Mouse (Mus musculus) kidney, embryonic 15.5 days (tissue): Measurements from ENCODE around the gene Slc11a1. TPM values are rescaled to one million over a fixed set of nuclear protein-coding genes. Genes with fewer than 3 reads are reported as not detected.
"Not testable (repeated sequence)": the region's sequence is repeated elsewhere in the genome, so short reads cannot be mapped to it uniquely, and the experiment has no call there.

Experiments
- ATAC-seq: fragments of 200-750 bp; cut with Nextera tagmentation; replicated peaks from 2 replicates; pipeline ENCODE4 v1.8.0; 2017; ENCODE audit warnings: moderate TSS enrichment; ENCODE audit not compliant: low FRiP score
- H3K27ac ChIP-seq: fragments of 300-500 bp; sonication (generic); 2 replicates; pipeline ENCODE4 v1.5.1; 2015; ENCODE audit warnings: mild to moderate bottlenecking, inconsistent platforms
- H3K27me3 ChIP-seq: fragments of 300-500 bp; sonication (generic); 2 replicates; pipeline ENCODE4 v1.6.1; 2015; ENCODE audit warnings: inconsistent platforms
- H3K36me3 ChIP-seq: fragments of 300-500 bp; sonication (generic); 2 replicates; pipeline ENCODE4 v1.6.1; 2015; ENCODE audit warnings: inconsistent platforms
- H3K4me1 ChIP-seq: fragments of 300-500 bp; sonication (generic); 2 replicates; pipeline ENCODE4 v1.6.1; 2015; ENCODE audit warnings: inconsistent platforms
- H3K4me2 ChIP-seq: fragments of 300-500 bp; sonication (generic); 2 replicates; pipeline ENCODE4 v1.6.1; 2015; ENCODE audit warnings: moderate library complexity, mild to moderate bottlenecking, inconsistent platforms
- H3K4me3 ChIP-seq: fragments of 300-500 bp; sonication (generic); replicated peaks from 2 replicates; pipeline ENCODE4 v1.5.1; 2015; ENCODE audit warnings: mild to moderate bottlenecking, inconsistent platforms
- H3K9ac ChIP-seq: fragments of 300-500 bp; sonication (generic); 2 replicates; pipeline ENCODE4 v1.6.1; 2015; ENCODE audit warnings: mild to moderate bottlenecking, inconsistent platforms
- H3K9me3 ChIP-seq: fragments of 300-500 bp; sonication (generic); replicated peaks from 2 replicates; pipeline ENCODE4 v1.6.1; 2016; ENCODE audit warnings: inconsistent platforms
- WGBS: fragments of 180-500 bp; shearing (Covaris S2); methylation state at CpG from one replicate; pipeline ENCODE4 v1.1.7; 2015; ENCODE audit warnings: mixed read lengths; 5-methylcytosine and 5-hydroxymethylcytosine counted together
- polyA plus RNA-seq: library from polyadenylated mRNA; unstranded; fragments of >200 nt; fragmentation: Nextera tagmentation; extraction: Ambion mirVana; gene quantifications from 2 replicates; pipeline ENCODE4 v1.2.1, GENCODE M21; 2015

Slc11a1 gene
- polyA plus RNA-seq, 1 experiment from 2014 or later: 5.9 TPM

- Histone ChIP-seq H3K4me3 (no peak overlapping the region), H3K27me3 (no peaks in the 10 kb centered on the region), H3K36me3 (no peaks in the 10 kb centered on the region), H3K4me1 (peaks cover 42% of the 10 kb centered on the region), H3K9me3 (no peaks in the 10 kb centered on the region), H3K4me2 (no peak overlapping the region), H3K9ac (no peak overlapping the region), H3K27ac (no peak overlapping the region)
- ATAC-seq: no peak
- 80% methylated on average over 9 of the region's 9 CpGs for WGBS
These were observed 35.1 kb upstream of the Slc11a1 start for GRCm38 (mm10) chr1:74339917-74340316.

- peaks cover 38% of the 10 kb centered on the region for H3K4me1 ChIP-seq
- 0 out of 2 replicates have a peak, but pooled peaks have one; percentile 4 for ATAC-seq
- no peak overlapping the region for H3K4me2 ChIP-seq
- H3K4me3 ChIP-seq: no peak overlapping the region
- no peak overlapping the region for H3K9ac ChIP-seq
- no peaks in the 10 kb centered on the region for H3K9me3 ChIP-seq
- H3K27me3 ChIP-seq: no peaks in the 10 kb centered on the region
- H3K27ac ChIP-seq: no peak overlapping the region
- 96% methylated on average over 6 of the region's 6 CpGs for WGBS
- no peaks in the 10 kb centered on the region for H3K36me3 ChIP-seq
These were observed 34.6 kb upstream of the Slc11a1 start for GRCm38 (mm10) chr1:74340361-74340764.

- not testable (repeated sequence) for ATAC-seq, H3K4me2 ChIP-seq, H3K9ac ChIP-seq, H3K4me3 ChIP-seq, H3K36me3 ChIP-seq, H3K9me3 ChIP-seq, H3K27ac ChIP-seq, H3K27me3 ChIP-seq
- H3K4me1 ChIP-seq: peaks cover 36% of the 10 kb centered on the region
- 86% methylated on average over 4 of the region's 4 CpGs for WGBS
These were observed 34.0 kb upstream of the Slc11a1 start for GRCm38 (mm10) chr1:74340992-74341391.

- no peaks in the 10 kb centered on the region for H3K36me3 ChIP-seq
- peaks cover 36% of the 10 kb centered on the region for H3K4me1 ChIP-seq
- no peak for ATAC-seq
- WGBS: 75% methylated on average over 7 of the region's 7 CpGs
- no peaks in the 10 kb centered on the region for H3K27me3 ChIP-seq
- 0 out of 2 replicates have a peak overlapping the region, but pooled peaks have one; percentile 27 for H3K27ac ChIP-seq
- no peak overlapping the region for H3K4me2 ChIP-seq
- no peak overlapping the region for H3K9ac ChIP-seq
- H3K4me3 ChIP-seq: no peak overlapping the region
- no peaks in the 10 kb centered on the region for H3K9me3 ChIP-seq
These were observed 33.1 kb upstream of the Slc11a1 start for GRCm38 (mm10) chr1:74341898-74342297.

GRCm38 (mm10) chr1:74342308-74342707 is 32.7 kb upstream of the Slc11a1 start:
- no peaks in the 10 kb centered on the region for H3K36me3 ChIP-seq
- H3K27ac ChIP-seq: peak overlapping the region; percentile 90

GRCm38 (mm10) chr1:74343161-74343560 is 31.8 kb upstream of the Slc11a1 start:
- Histone ChIP-seq H3K27me3 (no peaks in the 10 kb centered on the region), H3K4me1 (peaks cover 36% of the 10 kb centered on the region), H3K27ac (peak overlapping the region; percentile 90), H3K9ac (no peak overlapping the region), H3K9me3 (no peaks in the 10 kb centered on the region), H3K4me2 (peak overlapping the region; percentile 12; the same call in 1 of the 2 replicates), H3K36me3 (no peaks in the 10 kb centered on the region), H3K4me3 (no peak overlapping the region)
- peak; percentile 85 for ATAC-seq
- WGBS: 47% methylated on average over 5 of the region's 5 CpGs

More at GRCm38 (mm10) chr1:74342308-74342707, 32.7 kb upstream of the Slc11a1 start:
- no peak for ATAC-seq
- no peaks in the 10 kb centered on the region for H3K9me3 ChIP-seq
- no peak overlapping the region for H3K4me2 ChIP-seq
- no peaks in the 10 kb centered on the region for H3K27me3 ChIP-seq
- 65% methylated on average over 1 of the region's 1 CpGs for WGBS
- H3K9ac ChIP-seq: no peak overlapping the region
- H3K4me3 ChIP-seq: no peak overlapping the region
- H3K4me1 ChIP-seq: peaks cover 36% of the 10 kb centered on the region

- Histone ChIP-seq H3K27me3 (no peaks in the 10 kb centered on the region), H3K27ac (peak overlapping the region; percentile 90), H3K9me3 (no peaks in the 10 kb centered on the region), H3K4me1 (peaks cover 36% of the 10 kb centered on the region), H3K9ac (no peak overlapping the region), H3K36me3 (peaks cover 8% of the 10 kb centered on the region), H3K4me3 (no peak overlapping the region), H3K4me2 (no peak overlapping the region)
- no peak for ATAC-seq
- WGBS: 79% methylated on average over 11 of the region's 11 CpGs
These were observed 30.7 kb upstream of the Slc11a1 start for GRCm38 (mm10) chr1:74344163-74344916.

GRCm38 (mm10) chr1:74351185-74351769 is 23.7 kb upstream of the Slc11a1 start:
- no peak overlapping the region for H3K9ac ChIP-seq
- no peak overlapping the region for H3K4me3 ChIP-seq
- H3K27me3 ChIP-seq: no peaks in the 10 kb centered on the region
- ATAC-seq: no peak
- no peak overlapping the region for H3K27ac ChIP-seq
- no peaks in the 10 kb centered on the region for H3K9me3 ChIP-seq
- no peaks in the 10 kb centered on the region for H3K4me1 ChIP-seq
- H3K4me2 ChIP-seq: no peak overlapping the region
- peaks cover 31% of the 10 kb centered on the region for H3K36me3 ChIP-seq
- WGBS: 92% methylated on average over 13 of the region's 13 CpGs

GRCm38 (mm10) chr1:74352532-74353096 is 22.4 kb upstream of the Slc11a1 start:
- no peak overlapping the region for H3K4me3 ChIP-seq
- H3K4me2 ChIP-seq: no peak overlapping the region
- no peaks in the 10 kb centered on the region for H3K9me3 ChIP-seq
- ATAC-seq: no peak
- no peaks in the 10 kb centered on the region for H3K4me1 ChIP-seq
- 73% methylated on average over 5 of the region's 5 CpGs for WGBS
- H3K9ac ChIP-seq: no peak overlapping the region
- no peak overlapping the region for H3K27ac ChIP-seq
- H3K36me3 ChIP-seq: peaks cover 31% of the 10 kb centered on the region
- no peaks in the 10 kb centered on the region for H3K27me3 ChIP-seq

- H3K4me2 ChIP-seq: no peak overlapping the region
- 91% methylated on average over 9 of the region's 9 CpGs for WGBS
- H3K27ac ChIP-seq: no peak overlapping the region
- no peak overlapping the region for H3K9ac ChIP-seq
- no peaks in the 10 kb centered on the region for H3K4me1 ChIP-seq
- no peaks in the 10 kb centered on the region for H3K27me3 ChIP-seq
- peaks cover 30% of the 10 kb centered on the region for H3K36me3 ChIP-seq
- no peaks in the 10 kb centered on the region for H3K9me3 ChIP-seq
- ATAC-seq: no peak
- H3K4me3 ChIP-seq: no peak overlapping the region
These were observed 21.4 kb upstream of the Slc11a1 start for GRCm38 (mm10) chr1:74353453-74354229.

GRCm38 (mm10) chr1:74357531-74357930 is 17.5 kb upstream of the Slc11a1 start:
- no peak overlapping the region for H3K9ac ChIP-seq
- H3K27ac ChIP-seq: no peak overlapping the region
- H3K9me3 ChIP-seq: no peaks in the 10 kb centered on the region
- no peak overlapping the region for H3K4me2 ChIP-seq
- peaks cover 4% of the 10 kb centered on the region; the same call in 1 of the 2 replicates for H3K36me3 ChIP-seq
- H3K27me3 ChIP-seq: no peaks in the 10 kb centered on the region
- H3K4me1 ChIP-seq: peaks cover 7% of the 10 kb centered on the region
- no peak for ATAC-seq
- no peak overlapping the region for H3K4me3 ChIP-seq
